Mouse (Mus musculus): ENCODE results near the gene Rfx7. TPM values are rescaled to one million over a fixed set of nuclear protein-coding genes. Genes with fewer than 3 reads are reported as not detected.

The Rfx7 gene
- polyA plus RNA-seq, 1 experiment: 30.7 TPM

- TF ChIP-seq GATA1 (IDR thresholded peaks at IDR 0.05; ENCODE audit: low read length): no peak
Measured at GRCm38 (mm10) chr9:72644418-72645110, 112.5 kb downstream of the Rfx7 start.

- peak; percentile 67 for TF ChIP-seq GATA1 (IDR thresholded peaks at IDR 0.05; ENCODE audit: low read length)
Measured at GRCm38 (mm10) chr9:72649781-72650180, 117.7 kb downstream of the Rfx7 start.

DNA sequence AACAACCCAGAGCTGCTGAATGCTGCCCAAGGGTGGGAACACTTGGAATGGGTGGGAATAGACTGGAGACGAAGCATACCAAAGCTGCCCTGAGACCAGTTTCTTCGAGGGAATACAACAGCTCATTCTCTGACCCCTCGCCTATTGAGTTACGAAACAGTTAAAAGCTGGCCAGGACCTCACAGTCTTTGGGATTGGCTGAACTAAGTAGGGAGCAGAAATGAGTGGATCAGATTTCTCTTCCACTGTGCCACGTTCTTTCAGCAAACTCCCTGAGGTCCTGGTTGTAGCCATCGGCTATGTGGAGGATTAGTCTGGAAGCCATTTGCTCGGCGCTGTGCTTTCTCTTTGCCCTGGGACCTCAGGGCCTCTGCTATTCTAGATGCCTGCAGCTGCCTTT lies 120.9 kb downstream of the Rfx7 start:
- TF ChIP-seq GATA1 (IDR thresholded peaks at IDR 0.05; ENCODE audit: low read length): no peak

GRCm38 (mm10) chr9:72653533-72653932 lies 121.5 kb downstream of the Rfx7 start:
- no peak for TF ChIP-seq GATA1 (IDR thresholded peaks at IDR 0.05; ENCODE audit: low read length)

- no peak for TF ChIP-seq GATA1 (IDR thresholded peaks at IDR 0.05; ENCODE audit: low read length)
Measured at GRCm38 (mm10) chr9:72654593-72655242, 122.7 kb downstream of the Rfx7 start.

- no peak for TF ChIP-seq GATA1 (IDR thresholded peaks at IDR 0.05; ENCODE audit: low read length)
Measured at GRCm38 (mm10) chr9:72655602-72656001, 123.6 kb downstream of the Rfx7 start.

DNA sequence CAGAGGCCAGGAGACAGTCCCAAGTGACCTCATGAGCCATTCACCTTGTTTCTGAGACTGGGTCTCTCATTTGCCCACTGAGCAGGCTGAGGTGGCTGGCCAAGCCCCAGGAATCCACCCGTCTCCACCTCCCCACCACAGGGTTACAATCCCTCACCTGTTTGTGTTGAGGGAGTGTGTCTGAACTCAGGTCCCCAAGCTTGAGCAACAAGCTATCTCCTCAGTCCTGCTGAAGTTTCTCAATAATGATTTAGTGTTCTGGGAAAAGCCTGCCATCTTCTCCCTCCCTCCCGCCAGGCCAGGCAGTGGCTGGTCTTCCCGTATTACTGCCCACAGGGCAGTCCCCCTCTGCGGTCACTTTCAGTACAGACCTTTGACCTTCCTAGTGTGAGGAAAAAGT lies 124.5 kb downstream of the Rfx7 start:
- TF ChIP-seq GATA1 (IDR thresholded peaks at IDR 0.05; ENCODE audit: low read length): no peak

DNA sequence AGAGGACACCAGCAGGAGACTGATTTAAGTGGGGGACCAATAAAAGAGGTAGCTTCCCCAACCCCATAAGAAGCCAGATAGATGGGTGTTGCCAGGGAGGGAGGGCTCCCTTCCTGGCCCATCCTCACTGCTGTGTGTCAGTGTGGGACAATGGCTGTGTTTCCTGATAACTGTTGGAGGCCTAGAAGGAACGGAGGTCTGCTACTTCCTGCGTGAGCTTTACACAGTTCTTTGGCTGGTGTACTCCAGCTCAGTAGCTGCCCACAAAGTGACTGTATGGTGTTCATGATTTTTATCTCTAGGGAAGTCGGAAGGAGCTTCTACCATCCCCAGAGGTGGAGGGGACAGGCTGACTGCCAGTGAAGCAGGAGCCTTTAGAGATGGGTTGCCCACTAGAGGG lies 124.9 kb downstream of the Rfx7 start:
- TF ChIP-seq GATA1 (IDR thresholded peaks at IDR 0.05; ENCODE audit: low read length): no peak

DNA sequence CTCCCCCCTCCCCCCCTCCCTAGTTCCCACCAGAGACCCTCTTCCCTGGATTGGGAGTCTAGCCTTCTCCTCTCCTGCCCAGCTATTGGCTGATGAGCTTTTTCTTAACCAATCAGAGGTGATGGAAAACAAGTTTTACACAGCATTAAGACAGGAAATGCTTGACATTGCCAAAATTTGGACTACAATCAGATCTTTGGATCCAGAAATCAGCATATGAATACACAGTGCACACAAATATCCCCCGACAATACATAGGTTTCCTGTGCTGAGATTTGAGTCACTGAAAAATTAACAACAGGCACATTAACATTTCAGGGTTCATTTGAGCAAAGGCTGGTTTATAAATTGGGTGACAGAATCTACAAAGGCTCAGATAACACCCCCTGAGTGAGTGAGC lies 125.7 kb downstream of the Rfx7 start:
- no peak for TF ChIP-seq GATA1 (IDR thresholded peaks at IDR 0.05; ENCODE audit: low read length)

- TF ChIP-seq GATA1 (IDR thresholded peaks at IDR 0.05; ENCODE audit: low read length): no peak
Measured at GRCm38 (mm10) chr9:72660139-72660538, 128.1 kb downstream of the Rfx7 start.

GRCm38 (mm10) chr9:72660911-72661310 lies 128.9 kb downstream of the Rfx7 start:
- TF ChIP-seq GATA1 (IDR thresholded peaks at IDR 0.05; ENCODE audit: low read length): no peak

GRCm38 (mm10) chr9:72661561-72661894 lies 129.5 kb downstream of the Rfx7 start:
- TF ChIP-seq GATA1 (IDR thresholded peaks at IDR 0.05; ENCODE audit: low read length): no peak

GRCm38 (mm10) chr9:72661895-72662661 lies 130.0 kb downstream of the Rfx7 start, which contains the start of gene Nedd4:
TSS of gene Nedd4 (plus strand) at chr9:72662346.
- no peak for TF ChIP-seq GATA1 (IDR thresholded peaks at IDR 0.05; ENCODE audit: low read length)

- peak; percentile 55 for TF ChIP-seq GATA1 (IDR thresholded peaks at IDR 0.05; ENCODE audit: low read length)
Measured at GRCm38 (mm10) chr9:72662691-72663533, 130.9 kb downstream of the Rfx7 start.

- no peak for TF ChIP-seq GATA1 (IDR thresholded peaks at IDR 0.05; ENCODE audit: low read length)
Measured at GRCm38 (mm10) chr9:72663534-72663918, 131.5 kb downstream of the Rfx7 start.
